Mouse (Mus musculus): Measurements from ENCODE around the gene 9430097D07Rik. TPM values are rescaled to one million over a fixed set of nuclear protein-coding genes. Genes with fewer than 3 reads are reported as not detected.

9430097D07Rik gene
- polyA plus RNA-seq (2021), result 0.08 TPM

GRCm38 (mm10) chr2:32575586-32576160 is at the start of gene 9430097D07Rik:
9430097D07Rik (minus strand) TSS chr2:32575684.
- ATAC-seq, result no peak
- no peak for DNase-seq (ENCODE audit: low read depth, low spot score)
- in situ Hi-C loops (cut with MboI; ENCODE audit: low pct_unique_long_range_greater_than_20kb), result no loop called here
- H3K27me3 ChIP-seq, result no peaks in the 10 kb centered on the region
- CTCF ChIA-PET, result interaction anchor here (0.9 to 2.2 kb wide), 9 partner anchors 8 to 178 kb away, joined by 3 to 17 read pairs (median 3); no protein-coding TSS in a partner anchor
- POLR2A ChIA-PET, result no interaction called here
- no peak for TF ChIP-seq CTCF (IDR thresholded peaks at IDR 0.05)

DNA sequence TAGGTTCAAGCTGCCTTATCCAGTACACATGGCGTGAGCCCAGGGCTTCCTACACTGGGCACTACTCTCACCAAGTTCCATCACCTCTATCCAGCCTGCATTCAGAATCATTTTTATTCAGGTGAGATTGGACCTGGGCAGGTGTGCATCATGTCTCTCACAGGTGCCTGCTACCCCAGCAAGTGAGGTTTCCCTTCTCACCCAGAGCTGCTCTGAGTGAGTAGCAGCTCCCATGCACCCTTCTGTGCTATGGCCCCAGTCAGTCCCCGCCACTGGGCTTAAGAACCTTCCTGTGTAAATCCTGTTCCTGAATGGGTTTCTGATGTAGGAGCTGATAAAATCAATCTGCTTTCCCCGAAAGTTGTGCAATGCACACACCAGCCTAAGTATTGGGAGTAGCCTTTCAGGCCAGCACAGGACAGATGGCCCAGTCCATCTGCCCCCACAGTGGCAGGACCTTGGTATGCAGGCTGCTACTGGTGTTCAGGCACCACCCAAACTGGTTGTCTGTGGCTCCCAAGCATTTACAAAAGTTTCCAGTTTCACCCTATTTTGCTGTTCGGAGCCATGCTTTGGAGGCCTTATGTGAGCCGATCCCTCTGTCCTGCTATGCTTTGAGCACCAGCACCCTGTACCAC is 48.7 kb upstream of the 9430097D07Rik start:
- DNase-seq (ENCODE audit: low read depth, low spot score), result no peak
- CTCF ChIA-PET, result interaction anchor here (1.0 to 2.3 kb wide), 4 partner anchors 16 to 65 kb away, joined by 3 to 10 read pairs (median 3); partner anchors contain the start of genes 9430097D07Rik and Pip5kl1
- no peak for ATAC-seq
- in situ Hi-C loops (cut with MboI; ENCODE audit: low pct_unique_long_range_greater_than_20kb), result no loop called here
- POLR2A ChIA-PET, result no interaction called here
- no peak for TF ChIP-seq CTCF (IDR thresholded peaks at IDR 0.05)
- H3K27me3 ChIP-seq, result no peaks in the 10 kb centered on the region

DNA sequence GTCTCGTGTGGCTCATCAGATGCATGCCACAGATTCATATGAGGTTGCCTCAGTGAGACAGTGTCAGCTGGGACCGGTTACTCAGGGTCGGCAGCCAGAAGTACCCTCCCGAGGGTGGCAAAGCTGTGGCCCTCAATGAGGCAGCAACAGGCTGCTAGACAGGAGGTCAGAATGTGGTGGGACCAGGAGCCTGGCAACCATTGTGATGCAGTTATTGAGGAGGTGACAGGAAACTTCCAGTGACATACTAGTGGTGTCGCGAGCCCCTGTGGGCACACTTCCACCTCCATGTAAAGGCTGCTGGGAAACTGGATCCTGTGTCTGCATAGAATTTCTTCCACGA is 46.0 kb upstream of the 9430097D07Rik start, which contains the start of gene Ak1:
Gene Ak1, plus strand, starts transcription at position 242 of the 343 bp plus-strand sequence.
- in situ Hi-C loops (cut with MboI; ENCODE audit: low pct_unique_long_range_greater_than_20kb), result no loop called here
- CTCF ChIA-PET, result interaction anchor here (0.9 kb wide), 1 partner anchor 11 kb away, joined by 3 read pairs; no protein-coding TSS in a partner anchor

GRCm38 (mm10) chr2:32620682-32621516 is 45.4 kb upstream of the 9430097D07Rik start:
- no peak for DNase-seq (ENCODE audit: low read depth, low spot score)
- TF ChIP-seq CTCF (IDR thresholded peaks at IDR 0.05), result no peak
- in situ Hi-C loops (cut with MboI; ENCODE audit: low pct_unique_long_range_greater_than_20kb), result no loop called here
- ChIA-PET CTCF (interaction anchor here (0.9 kb wide), 1 partner anchor 10 kb away, joined by 3 read pairs; no protein-coding TSS in a partner anchor), POLR2A (no interaction called here)
- ATAC-seq, result peak; percentile 14
- H3K27me3 ChIP-seq, result no peaks in the 10 kb centered on the region

More for the DNA sequence above, 46.0 kb upstream of the 9430097D07Rik start, which contains the start of gene Ak1:
- no peaks in the 10 kb centered on the region for H3K27me3 ChIP-seq
- ATAC-seq (peak; percentile 24), DNase-seq (ENCODE audit: low read depth, low spot score) (no peak)
- POLR2A ChIA-PET, result no interaction called here
- TF ChIP-seq CTCF (IDR thresholded peaks at IDR 0.05), result no peak

- TF ChIP-seq CTCF (IDR thresholded peaks at IDR 0.05), result no peak
- ATAC-seq (no peak), DNase-seq (ENCODE audit: low read depth, low spot score) (no peak)
- in situ Hi-C loops (cut with MboI; ENCODE audit: low pct_unique_long_range_greater_than_20kb), result no loop called here
- POLR2A ChIA-PET, result no interaction called here
- H3K27me3 ChIP-seq, result no peaks in the 10 kb centered on the region
- CTCF ChIA-PET, result no interaction called here
Measured at GRCm38 (mm10) chr2:32618051-32618450, 42.6 kb upstream of the 9430097D07Rik start.

- H3K27me3 ChIP-seq, result no peaks in the 10 kb centered on the region
- TF ChIP-seq CTCF (IDR thresholded peaks at IDR 0.05), result no peak
- ChIA-PET POLR2A (no interaction called here), CTCF (interaction anchor here (1.7 to 2.0 kb wide), 2 partner anchors 14 to 34 kb away, joined by 5 to 7 read pairs; no protein-coding TSS in a partner anchor)
- in situ Hi-C loops (cut with MboI; ENCODE audit: low pct_unique_long_range_greater_than_20kb), result no loop called here
- ATAC-seq (no peak), DNase-seq (ENCODE audit: low read depth, low spot score) (no peak)
Measured at GRCm38 (mm10) chr2:32617601-32618000, 42.1 kb upstream of the 9430097D07Rik start.

GRCm38 (mm10) chr2:32617109-32617508 is 41.6 kb upstream of the 9430097D07Rik start:
- in situ Hi-C loops (cut with MboI; ENCODE audit: low pct_unique_long_range_greater_than_20kb), result no loop called here
- no peak for DNase-seq (ENCODE audit: low read depth, low spot score)
- CTCF ChIA-PET, result interaction anchor here (1.7 to 2.0 kb wide), 2 partner anchors 15 to 34 kb away, joined by 5 to 7 read pairs; no protein-coding TSS in a partner anchor
- ATAC-seq, result no peak
- POLR2A ChIA-PET, result no interaction called here
- H3K27me3 ChIP-seq, result no peaks in the 10 kb centered on the region
- no peak for TF ChIP-seq CTCF (IDR thresholded peaks at IDR 0.05)

- CTCF ChIA-PET, result interaction anchor here (1.5 kb wide), 1 partner anchor 29 kb away, joined by 5 read pairs; no protein-coding TSS in a partner anchor
- ATAC-seq (no peak), DNase-seq (ENCODE audit: low read depth, low spot score) (no peak)
- no peak for TF ChIP-seq CTCF (IDR thresholded peaks at IDR 0.05)
- in situ Hi-C loops (cut with MboI; ENCODE audit: low pct_unique_long_range_greater_than_20kb), result no loop called here
- H3K27me3 ChIP-seq, result no peaks in the 10 kb centered on the region
- POLR2A ChIA-PET, result no interaction called here
Measured at GRCm38 (mm10) chr2:32612274-32612673, 36.8 kb upstream of the 9430097D07Rik start.

DNA sequence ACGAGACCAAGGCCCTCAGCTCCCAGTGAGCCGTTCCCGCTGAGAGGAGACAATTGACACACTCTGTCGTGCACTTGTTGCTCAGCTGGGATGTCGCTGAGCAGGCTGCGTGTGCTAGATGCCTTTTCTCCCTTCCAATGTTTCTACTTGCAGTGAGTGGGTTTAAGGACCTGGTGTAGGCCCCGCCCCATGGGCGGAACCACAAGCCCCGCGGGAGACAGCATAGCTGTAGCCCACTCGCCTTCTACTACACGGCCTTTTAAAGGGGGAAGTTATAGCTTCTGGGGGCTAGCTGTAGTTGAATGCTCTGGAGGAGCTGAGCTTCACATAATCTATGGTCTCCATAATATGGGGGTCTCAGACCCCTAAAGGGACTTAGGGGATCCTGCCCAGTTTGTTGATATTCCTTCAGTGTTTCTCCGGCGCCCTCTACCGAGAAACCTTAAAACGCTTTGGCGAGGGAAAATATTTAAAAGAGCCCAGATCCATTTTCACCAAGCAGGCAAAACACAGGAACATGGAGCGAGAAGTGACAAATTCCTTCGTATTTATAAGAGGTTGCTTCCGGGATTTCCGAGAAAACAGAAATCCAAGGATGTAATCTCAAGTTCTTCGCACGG is 35.2 kb upstream of the 9430097D07Rik start:
- TF ChIP-seq CTCF (IDR thresholded peaks at IDR 0.05), result no peak
- H3K27me3 ChIP-seq, result no peaks in the 10 kb centered on the region
- ATAC-seq (no peak), DNase-seq (ENCODE audit: low read depth, low spot score) (no peak)
- in situ Hi-C loops (cut with MboI; ENCODE audit: low pct_unique_long_range_greater_than_20kb), result no loop called here
- ChIA-PET POLR2A (interaction anchor here (1.5 kb wide), 1 partner anchor 16 kb away, joined by 3 read pairs; no protein-coding TSS in a partner anchor), CTCF (interaction anchor here (0.7 to 2.1 kb wide), 5 partner anchors 11 to 35 kb away, joined by 3 to 5 read pairs (median 3); partner anchors contain the start of genes 9430097D07Rik and Ak1)

Data from Patski (cell line).